Mouse (Mus musculus): ENCODE measurements around the gene Aes.

The Aes gene

GRCm38 (mm10) chr10:81569507-81570237, 10.4 kb downstream of the Aes start:
- DNase-seq: no peak

- no peak for DNase-seq
Observed at GRCm38 (mm10) chr10:81570238-81570800, 11.0 kb downstream of the Aes start.

GRCm38 (mm10) chr10:81570831-81571500, 11.7 kb downstream of the Aes start:
- DNase-seq: peak; percentile 97

DNA sequence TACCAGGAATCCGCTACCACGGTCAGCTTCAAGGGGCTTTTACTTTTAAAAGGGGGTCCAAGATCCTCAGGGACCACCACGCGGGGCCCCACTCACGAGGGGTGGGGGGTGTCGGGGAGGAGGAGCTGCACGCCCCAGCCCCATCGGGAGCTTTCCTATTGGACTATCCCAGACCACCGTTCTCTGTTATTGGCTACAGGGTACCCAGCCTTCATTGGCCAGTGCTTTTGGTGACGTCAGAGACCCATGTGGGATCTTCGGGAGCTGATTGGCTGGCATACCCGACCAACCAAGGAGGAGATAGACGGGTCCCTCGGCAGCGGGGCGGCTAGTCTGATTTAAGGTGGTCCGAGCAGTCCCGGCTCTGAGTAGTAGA, 12.2 kb downstream of the Aes start:
- peak; percentile 98 for DNase-seq

DNA sequence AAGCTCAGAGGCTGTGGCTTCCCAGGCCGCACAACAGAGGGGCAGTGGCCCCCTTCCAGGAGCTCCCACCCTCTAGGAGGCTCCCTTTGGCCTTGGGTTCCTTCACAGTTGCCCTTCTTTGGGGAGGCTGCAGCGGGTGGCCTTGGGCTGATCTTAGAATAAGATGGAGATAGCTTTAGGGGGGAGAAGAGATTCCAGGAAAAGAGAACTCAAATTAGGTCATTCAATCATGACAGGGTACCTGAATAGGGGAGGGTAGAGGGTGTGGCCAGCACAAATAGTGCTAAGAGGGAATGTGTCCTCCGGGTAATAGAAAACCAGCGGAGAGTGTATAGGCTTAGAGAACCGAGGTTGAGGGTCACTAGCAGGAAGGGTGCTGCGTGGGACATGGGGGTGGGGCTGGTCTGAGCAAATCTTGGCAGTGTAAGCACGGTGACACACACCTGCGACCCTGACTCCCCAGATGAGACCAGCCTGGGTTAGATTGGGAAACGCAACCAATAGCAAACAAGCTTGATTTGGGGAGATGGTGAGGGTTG, 12.9 kb downstream of the Aes start:
- no peak for DNase-seq

DNA sequence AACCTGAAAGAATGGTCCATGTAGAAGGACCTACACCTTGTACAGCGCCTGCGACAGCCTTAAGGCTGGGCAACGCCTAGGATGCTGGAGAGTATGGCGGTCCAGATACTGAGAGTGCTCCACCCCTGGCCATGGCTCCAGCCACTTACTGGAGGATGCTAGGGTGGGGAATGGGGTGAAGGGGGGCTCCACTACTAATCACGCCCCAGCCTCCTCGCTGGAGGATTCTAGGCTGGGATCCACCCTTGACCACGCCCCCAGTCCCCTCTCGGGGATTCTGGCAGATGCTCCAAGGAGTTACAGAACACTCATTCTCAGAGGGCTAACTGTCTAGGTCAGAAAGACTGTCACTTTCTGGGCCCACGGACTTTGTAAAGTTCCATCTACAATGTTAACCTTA, 13.7 kb downstream of the Aes start:
- no peak for DNase-seq

DNA sequence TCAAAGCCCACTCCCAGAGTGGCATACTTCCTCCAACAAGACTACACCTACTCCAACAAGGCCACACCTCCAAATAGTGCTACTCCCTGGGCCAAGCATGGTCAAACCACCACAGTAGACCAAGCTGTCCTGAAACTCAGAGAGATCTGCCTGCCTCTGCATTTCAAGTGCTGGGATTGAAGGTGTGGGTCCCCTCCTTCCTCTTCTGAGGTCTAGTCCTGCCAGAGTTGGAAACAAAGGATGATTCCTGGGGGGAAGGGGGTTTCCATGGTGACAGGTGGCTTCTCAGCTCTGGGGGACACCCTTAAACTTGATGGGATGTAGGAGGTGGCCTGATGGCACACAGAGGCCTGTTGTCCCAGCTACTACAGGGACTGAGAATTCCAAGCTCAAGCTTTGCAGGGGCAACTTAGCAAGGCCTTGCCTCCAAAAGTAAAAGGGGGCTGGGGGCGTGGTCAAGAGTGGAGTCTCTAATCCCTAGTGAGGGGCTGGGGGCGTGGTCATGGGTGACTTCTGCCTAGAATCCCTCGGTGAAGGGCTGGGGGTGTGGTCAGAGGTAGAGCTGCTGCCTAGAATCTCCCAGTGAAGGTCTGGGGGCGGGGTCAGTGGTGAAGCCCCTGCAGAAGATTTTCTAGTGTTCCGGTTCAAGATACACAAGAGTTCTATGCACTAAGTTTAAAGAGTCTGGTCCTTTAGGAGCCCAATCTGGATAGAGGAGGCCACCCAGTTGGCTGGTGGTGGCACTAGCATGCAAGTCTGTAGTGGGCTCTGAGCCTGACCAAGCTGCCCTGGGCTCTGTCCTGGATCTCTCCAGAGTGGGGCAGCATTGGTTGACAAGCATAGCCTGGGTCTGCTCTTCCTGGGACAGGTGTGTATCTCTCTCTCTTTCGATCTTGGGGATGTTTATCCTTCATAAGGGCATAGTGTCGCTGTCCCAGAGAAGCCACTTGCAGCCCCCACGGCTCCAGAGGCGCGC, 15.1 kb downstream of the Aes start, which contains the start of gene Tle2:
Gene Tle2, plus strand, starts transcription at position 481 of the 976 bp plus-strand sequence.
- DNase-seq: peak; percentile 59

DNA sequence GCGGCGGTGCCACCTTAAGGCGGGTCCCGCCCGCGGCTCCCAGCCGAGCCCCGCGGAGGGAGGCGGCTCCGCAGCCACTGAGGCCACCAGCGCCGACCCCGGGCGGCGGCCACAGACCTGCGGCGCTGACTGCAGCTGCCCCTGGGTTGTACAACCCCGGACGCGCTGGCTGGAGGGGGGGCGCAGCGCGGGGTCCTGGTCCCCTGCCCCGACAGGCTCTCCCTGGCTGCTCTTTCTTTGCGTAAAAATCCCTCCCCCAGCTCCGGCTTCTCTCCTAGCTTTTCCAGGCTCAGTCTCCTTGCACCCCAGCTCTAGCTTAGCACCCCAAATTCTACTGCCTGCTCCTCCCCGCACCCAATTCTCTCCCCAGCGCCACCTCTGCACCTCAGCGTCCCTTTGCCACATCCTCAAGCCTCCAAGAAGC, 15.9 kb downstream of the Aes start:
- peak; percentile 65 for DNase-seq

GRCm38 (mm10) chr10:81575695-81576094, 16.4 kb downstream of the Aes start:
- DNase-seq: peak; percentile 69

- DNase-seq: no peak
Observed at GRCm38 (mm10) chr10:81579967-81580366, 20.7 kb downstream of the Aes start.

DNA sequence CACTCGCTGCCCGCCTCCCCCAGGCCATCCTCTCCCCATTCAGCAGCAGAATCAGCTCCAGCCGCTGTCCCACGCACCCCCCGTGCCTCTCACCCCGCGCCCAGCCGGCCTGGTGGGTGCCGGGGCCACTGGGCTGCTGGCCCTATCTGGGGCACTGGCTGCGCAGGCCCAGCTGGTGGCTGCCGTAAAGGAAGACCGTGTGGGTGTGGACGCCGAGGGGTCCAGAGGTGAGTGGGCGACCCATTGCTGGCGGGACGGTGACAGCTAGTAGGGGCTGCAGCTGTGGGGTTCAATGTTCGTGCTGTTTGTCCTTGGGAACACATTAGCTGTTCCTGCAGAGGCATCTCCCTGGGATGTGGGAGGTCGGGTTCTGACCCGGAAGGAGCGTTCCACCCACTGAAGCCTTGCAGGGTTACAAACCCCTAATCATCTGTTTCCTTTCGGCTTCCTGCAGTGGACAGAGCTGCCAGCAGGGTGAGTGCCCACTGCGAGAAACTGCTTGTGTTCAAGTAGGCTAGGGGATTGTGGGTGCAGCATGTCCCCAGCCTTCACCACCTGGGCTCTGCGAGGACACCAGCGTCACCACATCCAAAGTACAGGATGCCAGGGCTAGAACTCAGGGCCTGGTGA, 21.3 kb downstream of the Aes start:
- DNase-seq: no peak

GRCm38 (mm10) chr10:81583347-81583746, 24.1 kb downstream of the Aes start:
- no peak for DNase-seq

GRCm38 (mm10) chr10:81588739-81589138, 29.5 kb downstream of the Aes start:
- no peak for DNase-seq

- no peak for DNase-seq
Observed at GRCm38 (mm10) chr10:81591846-81592245, 32.6 kb downstream of the Aes start.

GRCm38 (mm10) chr10:81592631-81593030, 33.3 kb downstream of the Aes start:
- DNase-seq: no peak

DNA sequence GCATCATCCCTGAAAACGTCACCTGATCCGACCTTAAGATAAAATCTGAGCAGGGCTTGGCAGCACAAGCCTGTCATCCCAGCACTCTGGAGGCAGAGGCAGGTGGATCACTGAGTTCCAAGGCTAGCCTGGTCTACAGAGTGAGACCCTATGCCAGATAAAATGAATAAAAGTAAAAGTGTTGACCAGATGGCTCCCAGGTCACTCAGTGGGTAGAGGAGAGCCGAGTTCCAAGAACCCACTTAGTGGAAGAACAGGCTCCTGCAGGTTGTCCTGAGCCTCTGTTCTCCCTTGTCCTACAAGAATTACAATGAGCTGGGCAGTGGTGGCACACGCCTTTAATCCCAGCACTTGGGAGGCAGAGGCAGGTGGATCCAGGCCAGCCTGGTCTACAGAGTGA, 33.9 kb downstream of the Aes start:
- no peak for DNase-seq

DNA sequence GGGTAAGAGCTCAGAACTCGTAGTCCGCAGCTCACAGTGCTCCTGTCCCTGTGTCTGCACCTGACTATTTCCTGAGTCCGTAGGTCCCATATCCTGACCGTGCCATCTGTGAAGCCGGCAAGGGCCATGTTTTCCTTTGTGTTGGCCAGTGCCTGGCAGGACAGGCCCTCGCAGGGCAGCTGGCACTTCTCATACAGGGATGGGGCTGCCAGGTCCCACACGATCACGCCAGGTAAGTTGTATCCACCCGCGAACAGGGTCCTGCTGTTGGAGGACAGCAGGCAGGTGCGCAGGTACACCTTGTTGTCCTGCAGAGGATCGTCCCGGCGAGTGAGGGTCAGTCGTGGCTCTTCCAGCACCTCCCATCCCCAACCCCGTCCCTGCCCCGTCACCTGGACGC, 34.6 kb downstream of the Aes start:
- peak; percentile 64 for DNase-seq

DNA sequence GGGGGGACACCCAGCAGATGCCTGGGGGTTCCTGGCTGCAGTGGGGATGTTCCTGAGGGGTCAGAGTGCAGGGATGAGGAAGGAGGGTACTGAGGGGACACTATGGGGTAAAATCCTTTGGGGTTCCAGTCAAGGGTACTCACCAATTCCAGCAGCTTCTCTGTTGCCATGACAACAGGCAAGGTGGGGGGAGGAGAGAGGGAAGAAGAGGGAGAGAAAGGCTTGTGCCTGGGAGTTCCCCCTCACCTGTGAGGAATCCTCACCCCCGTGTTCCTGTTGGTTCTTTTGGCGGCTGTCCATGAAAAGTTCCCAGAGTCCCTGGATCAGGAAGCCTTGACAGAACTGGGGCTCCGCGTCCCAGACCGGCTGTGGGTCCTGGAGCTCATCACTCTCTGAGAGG, 36.3 kb downstream of the Aes start:
- DNase-seq: peak; percentile 32

DNA sequence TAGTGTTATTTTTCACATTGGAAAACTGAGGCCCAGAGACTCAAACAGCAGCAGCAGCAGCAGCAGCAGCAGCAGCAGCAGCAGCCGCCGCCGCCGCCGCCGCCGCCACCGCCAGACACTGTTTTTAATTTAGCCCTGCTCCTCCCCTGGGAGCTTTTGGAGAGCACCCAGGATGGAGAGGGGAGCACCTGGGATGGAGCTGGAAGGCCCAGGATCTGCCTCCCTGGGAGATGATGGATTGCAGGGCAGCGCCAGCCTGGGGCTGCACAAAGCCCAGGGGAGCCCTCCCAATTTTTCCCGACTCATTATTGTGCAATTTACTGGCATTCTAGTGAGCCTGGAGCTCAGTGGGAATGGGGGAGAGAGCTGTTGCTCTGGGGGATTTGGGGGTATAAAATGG, 37.3 kb downstream of the Aes start:
- no peak for DNase-seq

- peak; percentile 34 for DNase-seq
Observed at GRCm38 (mm10) chr10:81597137-81597950, 38.1 kb downstream of the Aes start.

- DNase-seq: no peak
Observed at GRCm38 (mm10) chr10:81598342-81598741, 39.1 kb downstream of the Aes start.

All from cerebellum, adult 8-10 months (tissue).